Mouse (Mus musculus) embryo, embryonic 10 days (tissue): ENCODE data around the gene Cachd1.
A peak's percentile ranks its signal among the peaks of the same experiment; 100 is the strongest.

Experiments
- DNase-seq: peaks from one replicate; pipeline ENCODE4 v3.0.0-alpha.2; 2015; ENCODE audit warnings: low spot score

Gene Cachd1

DNA sequence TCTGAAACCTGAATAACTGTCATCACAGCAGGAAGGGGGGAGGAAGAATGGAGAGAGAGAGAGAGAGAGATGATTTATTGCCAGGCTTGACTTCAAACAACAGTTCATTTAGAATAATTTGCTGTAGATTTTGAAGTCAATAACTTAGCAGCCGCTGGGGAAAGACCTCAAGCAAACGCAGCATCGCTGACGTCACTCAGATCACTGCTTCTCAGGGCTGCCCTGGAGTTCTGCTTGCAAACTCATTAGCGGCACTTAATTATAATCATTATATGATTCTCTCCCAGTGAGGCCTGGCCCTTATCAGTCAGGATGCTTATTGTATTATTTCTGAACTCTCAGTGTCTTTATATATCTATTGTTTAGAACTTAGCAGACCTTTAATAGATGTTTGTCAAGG lies 289.9 kb downstream of the Cachd1 start:
- DNase-seq: no peak

DNA sequence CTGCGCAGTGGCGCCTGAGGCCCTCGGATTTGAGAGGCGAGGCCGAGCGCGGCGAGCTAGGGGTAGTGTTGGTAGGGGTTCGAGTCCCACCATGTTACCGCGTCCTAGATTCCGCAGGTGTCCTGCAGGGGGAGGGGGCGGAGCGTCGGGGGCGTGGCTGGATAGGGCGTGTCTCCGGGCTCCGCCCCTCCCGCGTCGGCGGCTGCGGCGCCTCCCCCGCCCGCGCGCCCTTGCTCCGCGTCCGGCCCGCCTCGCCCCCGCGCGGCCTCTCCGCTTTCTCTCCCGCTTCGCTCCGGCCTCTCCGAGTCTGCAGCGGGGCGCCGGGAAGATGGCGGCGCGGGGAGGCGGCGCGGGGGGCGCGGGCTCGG lies 292.3 kb downstream of the Cachd1 start, which contains the start of gene Raver2:
TSS of gene Raver2 (plus strand) at position 198 of the 368 bp plus-strand sequence.
- peak; percentile 68 for DNase-seq

DNA sequence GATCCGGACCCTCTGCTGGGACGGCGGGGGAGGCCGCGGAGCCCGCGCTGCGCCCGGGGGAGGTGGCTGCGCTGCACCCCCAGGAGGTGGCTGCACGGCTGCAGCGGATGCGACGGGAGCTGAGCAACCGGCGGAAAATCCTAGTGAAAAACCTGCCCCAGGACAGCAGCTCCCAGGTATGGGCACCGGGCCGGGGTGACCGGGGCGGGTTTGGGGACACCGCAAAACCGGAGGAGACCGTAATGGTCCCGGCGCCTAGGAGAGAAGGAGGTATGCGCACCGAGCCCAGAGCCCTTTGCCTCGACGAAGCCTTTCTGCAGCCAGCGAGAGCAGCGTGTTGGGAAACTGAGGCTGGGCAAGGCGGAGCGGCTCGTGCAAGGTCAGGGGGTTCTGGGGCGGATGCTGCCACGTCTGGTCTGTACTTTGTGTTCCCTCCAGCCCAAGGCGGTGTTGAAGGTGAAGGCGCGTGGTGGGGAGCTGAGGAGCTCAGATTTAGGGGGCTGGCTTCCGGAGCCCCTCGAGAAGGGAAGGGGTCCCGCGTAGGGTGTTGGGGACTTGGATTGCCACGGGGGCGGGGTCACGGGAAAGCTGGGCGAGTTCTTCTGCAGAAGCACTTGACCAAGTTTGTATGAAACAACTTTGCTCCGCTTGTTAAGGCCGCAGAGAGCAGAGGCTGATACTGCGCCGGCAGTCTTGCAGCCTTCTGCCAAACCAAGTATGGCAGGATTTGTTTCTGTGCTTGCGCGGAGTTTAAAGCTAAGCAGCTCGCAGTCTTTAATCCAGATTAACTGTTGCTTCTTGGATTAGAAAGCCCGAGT lies 292.9 kb downstream of the Cachd1 start:
- peak; percentile 63 for DNase-seq

DNA sequence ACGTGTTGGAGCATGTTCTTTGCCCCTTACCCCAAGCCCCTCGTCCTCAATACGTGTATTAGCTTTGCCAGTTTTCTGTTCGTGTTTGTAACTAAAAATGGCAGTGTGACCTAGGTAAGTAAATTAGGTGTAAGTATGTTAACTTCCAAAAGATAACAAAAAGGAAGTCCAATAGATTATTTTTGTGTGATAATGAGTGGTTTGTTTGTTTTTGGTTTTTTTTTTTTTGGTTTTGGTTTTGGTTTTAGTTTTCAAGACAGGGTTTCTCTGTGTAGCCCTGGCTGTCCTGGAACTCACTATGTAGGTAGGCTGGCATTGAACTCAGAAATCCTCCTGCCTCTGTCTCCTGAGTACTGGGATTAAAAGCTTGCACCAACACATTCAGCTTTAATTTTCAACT lies 295.1 kb downstream of the Cachd1 start:
- no peak for DNase-seq

DNA sequence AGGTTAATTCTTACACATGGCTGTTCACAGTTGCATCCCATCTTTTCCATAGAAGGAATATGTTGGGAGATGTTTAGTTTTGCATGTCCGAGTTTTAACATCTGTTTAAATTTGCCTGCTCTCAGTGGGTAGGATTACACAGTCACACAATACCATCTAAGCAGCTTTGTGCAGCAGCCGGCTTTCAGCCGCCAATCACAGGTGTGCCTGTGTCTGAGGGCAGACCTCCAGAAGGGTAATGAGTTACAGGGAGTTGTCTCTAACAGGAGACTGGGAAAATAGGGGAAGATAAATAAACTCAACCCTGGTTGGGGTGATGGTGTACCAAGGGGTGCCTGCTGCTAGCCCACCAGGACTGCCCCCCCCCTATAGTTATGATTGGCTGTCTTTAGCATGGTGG lies 299.9 kb downstream of the Cachd1 start:
- no peak for DNase-seq
